Mouse (Mus musculus) small intestine, adult 2 months (tissue): Measurements from ENCODE around the gene Ptprn2.

ENCODE experiments used
- CTCF ChIP-seq: fragments of 200-500 bp; IDR thresholded peaks from 2 replicates; pipeline ENCODE4 v1.5.1; 2012; ENCODE audit warnings: low read depth, mild to moderate bottlenecking, control low read depth, inconsistent platforms, low read length, moderate library complexity, mixed read lengths; ENCODE audit not compliant: insufficient replicate concordance, insufficient read length; ENCODE audit errors: extremely low read depth
- POLR2A ChIP-seq: fragments of 200-500 bp; IDR thresholded peaks from 2 replicates; pipeline ENCODE4 v1.6.1; 2012; ENCODE audit warnings: low read depth, mild to moderate bottlenecking, control low read depth, inconsistent platforms, low read length, moderate library complexity

- no peak for TF ChIP-seq POLR2A
- TF ChIP-seq CTCF: no peak
Measured at GRCm38 (mm10) chr12:116959164-116959563, 473.6 kb downstream of the Ptprn2 start.
